Mouse (Mus musculus): Measurements from ENCODE around the gene Cenpb. TPM values are rescaled to one million over a fixed set of nuclear protein-coding genes. Genes with fewer than 3 reads are reported as not detected.

Cenpb gene
- polyA plus RNA-seq, 1 experiment from 2014 or later: 18.8 TPM

DNA sequence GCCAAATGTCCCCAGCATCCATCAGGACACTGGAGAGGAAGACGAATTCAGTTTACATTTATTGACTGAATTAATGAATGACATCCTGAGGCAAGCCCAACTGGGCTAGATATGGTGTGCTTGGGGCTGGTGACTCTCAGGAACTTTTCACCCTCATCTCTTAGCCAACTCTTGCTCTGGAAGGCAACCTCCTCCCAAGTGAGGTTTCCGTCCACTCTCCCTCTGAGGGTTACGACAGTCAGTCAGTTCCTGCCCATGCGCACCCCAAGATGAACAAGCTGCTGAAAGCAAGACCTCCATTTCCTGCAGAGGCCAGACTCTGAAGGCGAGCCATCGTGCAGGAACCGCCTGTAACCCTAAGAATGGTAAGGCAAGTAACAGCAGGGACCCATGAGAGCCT lies 22.9 kb downstream of the Cenpb start:
- no peak overlapping the region for H3K4me2 ChIP-seq (replicated peaks)
- WGBS: 93% methylated on average over 7 of the region's 7 CpGs
- H3K9ac ChIP-seq (replicated peaks): no peak overlapping the region
- H3K9me3 ChIP-seq: no peaks in the 10 kb centered on the region
- H3K36me3 ChIP-seq: no peaks in the 10 kb centered on the region
- H3K27ac ChIP-seq (replicated peaks): no peak overlapping the region
- H3K27me3 ChIP-seq: no peaks in the 10 kb centered on the region
- no peak for ATAC-seq (replicated peaks)
- peaks cover 30% of the 10 kb centered on the region for H3K4me1 ChIP-seq
- no peak overlapping the region for H3K4me3 ChIP-seq

DNA sequence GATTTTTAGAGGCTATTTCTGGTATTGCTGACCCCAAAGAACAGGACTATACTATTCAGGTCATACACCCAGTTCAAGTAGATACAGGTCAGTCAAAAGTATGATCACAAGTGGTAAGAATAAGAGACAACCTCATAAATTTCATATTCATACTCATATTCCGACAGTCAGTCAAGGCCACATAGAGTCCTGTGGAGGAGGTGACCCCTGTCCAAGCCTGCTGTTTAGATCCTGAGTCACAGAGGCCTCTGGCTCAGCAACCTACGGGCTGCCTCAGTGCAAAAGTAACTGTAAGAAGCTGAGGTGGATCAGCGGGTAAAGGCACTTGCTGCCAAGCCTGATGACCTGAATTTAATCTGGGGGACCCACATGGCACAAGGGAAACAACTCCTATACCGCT lies 25.8 kb downstream of the Cenpb start:
- WGBS: 86% methylated on average over 4 of the region's 4 CpGs
- H3K36me3 ChIP-seq: peaks cover 21% of the 10 kb centered on the region
- no peak for ATAC-seq (replicated peaks)

DNA sequence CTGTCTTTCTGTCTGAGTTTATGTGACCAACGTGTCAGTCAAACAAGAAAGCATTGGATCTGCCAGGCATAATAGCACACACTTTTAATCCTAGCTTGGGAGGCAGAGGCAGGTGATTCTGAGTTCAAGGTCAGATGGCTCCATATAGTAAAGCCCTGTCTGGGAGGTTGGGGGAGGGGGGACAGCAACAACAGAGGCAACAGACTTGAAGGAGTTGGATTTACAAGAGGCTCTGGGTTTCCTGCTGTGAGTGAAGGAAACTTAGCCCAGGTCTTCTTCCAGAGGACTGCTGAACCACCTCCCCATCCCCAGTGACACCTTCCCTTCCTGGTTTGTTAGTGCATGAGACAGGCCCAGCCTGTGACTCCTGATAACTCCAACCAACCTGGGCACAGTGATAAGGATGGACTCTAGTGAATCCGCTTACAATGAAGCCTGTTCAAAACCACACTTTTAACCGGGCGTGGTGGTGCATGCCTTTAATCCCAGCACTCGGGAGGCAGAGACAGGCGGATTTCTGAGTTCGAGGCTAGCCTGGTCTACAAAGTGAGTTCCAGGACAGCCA lies 27.6 kb downstream of the Cenpb start:
- H3K9ac ChIP-seq (replicated peaks): no peak overlapping the region
- no peak overlapping the region for H3K27ac ChIP-seq (replicated peaks)
- no peak for ATAC-seq (replicated peaks)
- 92% methylated on average over 7 of the region's 7 CpGs for WGBS
- no peak overlapping the region for H3K4me2 ChIP-seq (replicated peaks)
- H3K9me3 ChIP-seq: no peaks in the 10 kb centered on the region
- H3K27me3 ChIP-seq: no peaks in the 10 kb centered on the region
- no peak overlapping the region for H3K4me3 ChIP-seq
- H3K4me1 ChIP-seq: 0 out of 2 replicates have a peak, but pooled peaks cover 3% of the 10 kb centered on the region
- peaks cover 37% of the 10 kb centered on the region for H3K36me3 ChIP-seq

More for the DNA sequence above, 25.8 kb downstream of the Cenpb start:
- no peak overlapping the region for H3K27ac ChIP-seq (replicated peaks)
- H3K27me3 ChIP-seq: no peaks in the 10 kb centered on the region
- no peak overlapping the region for H3K9ac ChIP-seq (replicated peaks)
- H3K9me3 ChIP-seq: no peaks in the 10 kb centered on the region
- peaks cover 21% of the 10 kb centered on the region for H3K4me1 ChIP-seq
- H3K4me2 ChIP-seq (replicated peaks): no peak overlapping the region
- no peak overlapping the region for H3K4me3 ChIP-seq

DNA sequence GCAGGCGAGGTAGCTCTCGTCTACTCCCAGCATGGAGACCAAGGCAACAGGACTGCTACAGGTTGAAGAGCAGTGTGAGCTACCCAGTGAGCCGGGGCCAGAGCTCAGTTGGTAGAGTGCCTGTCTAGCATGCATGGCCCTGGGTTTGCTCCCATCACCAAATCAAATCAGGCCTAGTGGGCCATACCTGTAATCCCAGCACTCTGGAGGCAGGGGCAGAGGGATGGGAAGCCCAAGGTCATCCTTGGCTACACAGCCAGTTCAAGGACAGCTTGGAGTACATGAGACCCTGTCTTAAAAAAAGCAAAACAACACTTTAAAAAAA lies 30.7 kb downstream of the Cenpb start:
- ATAC-seq (replicated peaks): no peak
- Histone ChIP-seq H3K4me2 (replicated peaks) (no peak overlapping the region), H3K27me3 (no peaks in the 10 kb centered on the region), H3K4me1 (no peaks in the 10 kb centered on the region), H3K36me3 (peaks cover 59% of the 10 kb centered on the region), H3K27ac (replicated peaks) (no peak overlapping the region), H3K9me3 (no peaks in the 10 kb centered on the region), H3K4me3 (no peak overlapping the region), H3K9ac (replicated peaks) (no peak overlapping the region)
- WGBS: 95% methylated on average over 3 of the region's 3 CpGs

DNA sequence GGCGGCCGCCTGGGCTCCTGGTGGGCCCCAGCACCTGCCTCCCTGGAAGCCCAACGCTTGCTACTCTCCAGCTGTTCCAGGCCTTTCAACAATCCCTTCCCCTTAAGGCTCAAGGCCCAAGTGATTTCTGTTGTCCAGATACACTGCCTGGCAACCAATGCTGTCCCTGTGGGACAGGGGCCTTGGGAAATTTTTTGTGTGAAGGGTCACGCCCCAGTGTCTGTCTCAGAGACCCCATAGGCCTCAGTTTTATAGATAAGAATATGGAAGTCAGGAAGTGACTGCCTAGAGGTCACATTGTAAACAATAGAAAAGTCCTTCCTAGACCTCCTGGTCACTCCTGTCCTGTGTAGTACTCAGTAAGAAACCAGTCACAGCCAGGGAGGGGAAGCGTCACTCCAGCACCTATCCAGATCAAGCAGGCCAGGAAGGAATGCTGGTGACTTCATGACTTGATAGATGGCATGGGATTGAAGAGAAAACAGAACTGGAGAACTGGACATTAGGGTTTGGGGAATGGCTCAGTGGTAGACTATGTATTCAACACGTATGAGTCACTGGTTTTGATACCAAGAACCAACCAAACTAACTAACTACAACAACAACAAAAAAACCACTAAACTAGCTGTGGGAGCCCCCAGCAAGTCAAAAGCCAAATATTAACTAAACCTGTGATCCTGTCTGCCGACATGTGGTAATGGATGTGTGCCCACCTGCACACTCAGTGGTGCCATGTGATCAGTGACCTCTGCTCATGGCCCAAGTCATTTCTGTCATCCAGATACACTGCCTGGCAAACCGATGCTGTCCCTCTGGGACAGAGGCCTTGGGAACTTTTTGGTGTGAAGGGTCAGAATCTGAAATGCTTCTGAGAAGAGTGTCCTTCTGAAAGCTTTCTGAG lies 31.3 kb downstream of the Cenpb start:
- WGBS: 91% methylated on average over 8 of the region's 8 CpGs
- Histone ChIP-seq H3K36me3 (peaks cover 61% of the 10 kb centered on the region), H3K9me3 (no peaks in the 10 kb centered on the region), H3K9ac (replicated peaks) (no peak overlapping the region), H3K27ac (replicated peaks) (no peak overlapping the region), H3K4me2 (replicated peaks) (no peak overlapping the region), H3K4me3 (no peak overlapping the region), H3K4me1 (no peaks in the 10 kb centered on the region), H3K27me3 (no peaks in the 10 kb centered on the region)
- ATAC-seq (replicated peaks): no peak

DNA sequence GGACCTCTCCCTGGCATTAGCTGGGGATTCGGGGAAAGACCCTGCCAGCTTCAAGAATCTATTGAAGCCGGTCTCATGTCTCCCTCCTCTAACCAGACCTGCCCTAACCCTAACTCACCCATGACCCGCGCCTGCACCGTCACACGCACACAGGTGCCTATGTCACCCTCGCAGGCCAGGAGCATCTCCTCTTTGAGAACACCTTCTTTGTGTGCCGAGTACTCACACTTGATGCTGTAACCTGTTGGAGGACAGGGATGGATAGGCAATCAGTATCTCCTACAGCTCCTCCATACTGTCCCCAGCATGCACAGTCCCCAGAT lies 32.9 kb downstream of the Cenpb start:
- Histone ChIP-seq H3K4me2 (replicated peaks) (no peak overlapping the region), H3K27ac (replicated peaks) (no peak overlapping the region), H3K9ac (replicated peaks) (no peak overlapping the region), H3K27me3 (no peaks in the 10 kb centered on the region), H3K4me3 (no peak overlapping the region), H3K36me3 (peaks cover 65% of the 10 kb centered on the region), H3K4me1 (no peaks in the 10 kb centered on the region), H3K9me3 (no peaks in the 10 kb centered on the region)
- 93% methylated on average over 8 of the region's 8 CpGs for WGBS
- no peak for ATAC-seq (replicated peaks)

DNA sequence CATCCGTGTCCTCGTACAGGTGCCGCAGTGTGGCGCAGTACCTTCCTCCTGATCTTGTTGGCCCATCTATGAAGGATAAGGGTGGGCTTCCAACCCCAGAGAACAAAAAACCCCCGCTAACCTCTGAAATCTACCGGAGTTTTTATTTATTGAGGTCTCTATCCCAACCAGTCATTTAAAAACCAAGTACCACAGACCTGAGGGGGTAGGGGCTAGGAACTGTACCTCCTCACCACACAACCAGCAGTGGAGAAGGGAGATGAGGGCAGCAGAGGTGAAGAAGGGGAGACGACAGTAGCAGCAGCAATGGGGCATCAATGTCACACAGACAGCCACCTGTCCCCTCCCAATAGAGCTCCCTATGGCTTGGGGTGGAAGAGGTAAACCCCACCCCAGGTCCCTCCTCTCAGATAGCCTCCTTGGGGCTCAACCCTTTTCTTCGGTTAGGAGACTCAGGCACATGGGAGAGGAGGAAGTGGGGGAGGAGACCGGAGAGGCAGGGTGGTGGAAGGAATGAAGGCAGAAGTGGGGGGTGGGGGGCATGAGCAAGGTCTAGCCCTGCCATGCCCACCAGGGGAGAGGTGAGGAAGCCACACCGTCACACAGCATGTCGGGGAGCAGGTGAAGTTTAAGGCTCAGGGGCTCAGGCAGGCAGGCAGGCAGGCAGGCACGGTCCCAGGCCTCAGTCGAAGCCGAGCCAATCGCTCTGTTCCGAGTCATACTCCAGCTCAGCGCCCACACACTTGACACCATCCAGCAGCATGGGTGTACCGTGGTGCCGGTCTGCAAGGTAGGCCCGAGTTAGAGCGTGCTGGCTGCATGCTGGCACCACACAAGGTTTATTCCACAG lies 33.4 kb downstream of the Cenpb start:
- H3K27me3 ChIP-seq: no peaks in the 10 kb centered on the region
- H3K4me2 ChIP-seq (replicated peaks): no peak overlapping the region
- H3K4me3 ChIP-seq: no peak overlapping the region
- no peak overlapping the region for H3K9ac ChIP-seq (replicated peaks)
- peaks cover 63% of the 10 kb centered on the region for H3K36me3 ChIP-seq
- no peak overlapping the region for H3K27ac ChIP-seq (replicated peaks)
- ATAC-seq (replicated peaks): no peak
- no peaks in the 10 kb centered on the region for H3K9me3 ChIP-seq
- WGBS: 93% methylated on average over 21 of the region's 21 CpGs
- no peaks in the 10 kb centered on the region for H3K4me1 ChIP-seq

DNA sequence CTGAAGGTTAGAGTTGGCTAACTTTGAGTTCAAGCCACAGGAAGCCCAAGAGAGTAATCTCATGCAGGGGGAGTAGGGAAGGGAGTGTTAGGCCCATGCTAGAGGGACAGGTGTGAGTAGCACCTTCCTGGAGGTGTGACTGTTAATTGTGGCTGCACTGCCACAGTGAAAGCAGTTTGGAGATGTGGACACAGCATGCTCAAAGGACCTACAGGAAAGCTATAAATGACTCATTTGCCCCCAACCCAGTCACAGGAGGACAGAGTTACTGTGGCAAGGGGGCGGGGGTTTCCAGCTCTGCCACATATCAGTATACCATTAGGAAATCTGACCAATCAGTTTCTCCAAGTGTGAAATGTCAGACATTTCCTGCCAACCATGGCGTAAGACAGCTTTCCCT lies 34.3 kb downstream of the Cenpb start:
- Histone ChIP-seq H3K27ac (replicated peaks) (no peak overlapping the region), H3K36me3 (peaks cover 55% of the 10 kb centered on the region), H3K4me3 (no peak overlapping the region), H3K4me2 (replicated peaks) (no peak overlapping the region), H3K4me1 (no peaks in the 10 kb centered on the region), H3K9me3 (no peaks in the 10 kb centered on the region), H3K9ac (replicated peaks) (no peak overlapping the region), H3K27me3 (no peaks in the 10 kb centered on the region)
- no peak for ATAC-seq (replicated peaks)
- WGBS: 99% methylated on average over 2 of the region's 2 CpGs

DNA sequence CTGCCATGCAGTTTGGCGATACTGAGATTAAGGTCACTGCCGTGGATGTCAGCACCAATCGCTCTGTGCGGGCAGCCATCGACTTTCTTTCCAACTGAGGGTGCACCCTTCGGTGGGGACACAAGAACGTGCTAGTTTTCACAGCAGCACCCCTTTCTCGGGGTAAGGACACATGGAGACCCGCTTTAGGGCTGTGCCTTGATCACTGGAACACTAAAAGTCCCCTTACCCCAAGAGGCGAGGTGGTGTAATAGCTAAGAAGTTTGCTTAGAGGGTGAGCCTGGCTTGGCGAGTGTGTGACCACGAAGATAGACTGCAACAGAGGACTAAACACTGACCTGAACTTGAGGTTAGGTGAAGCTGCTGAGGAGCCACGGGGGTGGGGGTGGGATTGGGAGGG lies 34.7 kb downstream of the Cenpb start:
- no peak overlapping the region for H3K9ac ChIP-seq (replicated peaks)
- no peaks in the 10 kb centered on the region for H3K9me3 ChIP-seq
- H3K4me1 ChIP-seq: no peaks in the 10 kb centered on the region
- WGBS: 73% methylated on average over 13 of the region's 13 CpGs
- H3K4me3 ChIP-seq: no peak overlapping the region
- no peak for ATAC-seq (replicated peaks)
- H3K27ac ChIP-seq (replicated peaks): no peak overlapping the region
- no peaks in the 10 kb centered on the region for H3K27me3 ChIP-seq
- peaks cover 51% of the 10 kb centered on the region for H3K36me3 ChIP-seq
- H3K4me2 ChIP-seq (replicated peaks): no peak overlapping the region

DNA sequence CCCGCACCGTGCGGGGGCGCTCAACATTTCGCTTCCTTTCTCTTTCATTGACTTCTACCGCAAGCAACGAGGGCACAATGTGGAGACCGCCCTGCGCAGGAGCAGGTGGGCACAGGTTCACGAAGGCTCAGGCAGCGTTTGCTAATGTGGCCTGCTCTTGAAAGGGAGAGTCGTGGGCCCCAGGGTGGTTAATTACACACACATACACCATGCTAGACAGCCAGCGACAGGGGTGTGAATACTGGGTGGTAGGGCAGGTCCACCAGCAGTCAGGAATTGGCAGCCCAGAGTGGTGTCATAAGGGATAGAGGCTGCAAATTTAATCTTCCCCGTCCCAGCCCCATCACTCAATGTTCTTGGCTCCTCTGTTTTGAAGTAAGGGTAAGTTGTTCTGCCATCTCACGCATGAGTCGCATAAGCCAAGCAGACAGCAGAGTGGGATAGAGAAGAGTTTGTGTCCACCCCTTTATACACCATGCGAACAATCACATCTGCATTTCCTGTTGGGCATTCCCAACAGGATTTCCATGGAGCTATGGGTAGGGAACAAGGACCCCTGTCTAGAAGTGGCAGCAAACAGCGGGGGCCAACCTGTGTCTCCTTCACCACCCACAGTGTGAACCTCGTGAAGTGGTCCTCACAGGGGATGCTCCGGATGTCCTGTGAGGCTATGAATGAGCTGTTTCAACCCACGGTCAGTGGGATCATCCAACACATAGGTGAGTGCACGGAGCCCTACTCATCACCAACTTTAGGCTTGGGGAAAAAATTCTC lies 36.7 kb downstream of the Cenpb start:
- H3K9me3 ChIP-seq: no peaks in the 10 kb centered on the region
- no peak overlapping the region for H3K4me3 ChIP-seq
- H3K27me3 ChIP-seq: no peaks in the 10 kb centered on the region
- no peak overlapping the region for H3K27ac ChIP-seq (replicated peaks)
- ATAC-seq (replicated peaks): 0 out of 2 replicates have a peak, but pooled peaks have one; percentile 15
- WGBS: 67% methylated on average over 22 of the region's 22 CpGs
- H3K9ac ChIP-seq (replicated peaks): no peak overlapping the region
- no peaks in the 10 kb centered on the region for H3K4me1 ChIP-seq
- no peak overlapping the region for H3K4me2 ChIP-seq (replicated peaks)
- peaks cover 37% of the 10 kb centered on the region for H3K36me3 ChIP-seq

DNA sequence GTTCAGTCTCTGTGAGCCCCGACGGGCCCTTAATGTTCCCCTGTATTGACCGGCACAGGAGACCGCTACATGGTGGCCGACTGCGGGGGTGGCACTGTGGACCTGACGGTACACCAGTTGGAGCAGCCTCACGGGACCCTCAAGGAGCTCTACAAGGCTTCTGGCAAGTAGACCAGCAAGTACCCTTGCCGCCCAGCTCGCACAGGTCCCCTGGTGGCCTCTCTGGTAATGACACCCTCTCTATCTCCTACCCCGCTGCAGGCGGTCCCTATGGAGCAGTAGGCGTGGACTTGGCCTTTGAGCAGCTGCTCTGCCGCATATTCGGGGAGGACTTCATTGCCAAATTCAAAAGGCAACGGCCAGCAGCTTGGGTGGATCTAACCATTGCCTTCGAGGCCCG lies 37.3 kb downstream of the Cenpb start:
- H3K9me3 ChIP-seq: no peaks in the 10 kb centered on the region
- H3K4me2 ChIP-seq (replicated peaks): no peak overlapping the region
- H3K27ac ChIP-seq (replicated peaks): no peak overlapping the region
- peak; percentile 33; the same call in 1 of the 2 replicates for ATAC-seq (replicated peaks)
- WGBS: 34% methylated on average over 18 of the region's 18 CpGs
- no peak overlapping the region for H3K9ac ChIP-seq (replicated peaks)
- peaks cover 31% of the 10 kb centered on the region for H3K36me3 ChIP-seq
- no peaks in the 10 kb centered on the region for H3K4me1 ChIP-seq
- no peak overlapping the region for H3K4me3 ChIP-seq
- no peaks in the 10 kb centered on the region for H3K27me3 ChIP-seq

All from forebrain, embryonic 15.5 days (tissue).